Mouse (Mus musculus): Measurements from ENCODE around the gene Nr1h3. TPM values are rescaled to one million over a fixed set of nuclear protein-coding genes. Genes with fewer than 3 reads are reported as not detected.

Nr1h3 gene
- polyA plus RNA-seq, 1 experiment from 2014 or later, result 2.6 TPM

- H3K9ac ChIP-seq (ENCODE audit: low read depth, low read length), result no peak overlapping the region
- 78% methylated on average over 2 of the region's 2 CpGs for WGBS
- H3K27ac ChIP-seq (ENCODE audit: low read depth, low read length), result no peak overlapping the region
- no peak for ATAC-seq
- H3K27me3 ChIP-seq (replicated peaks; ENCODE audit: control insufficient read depth, insufficient read depth, low read length), result no peaks in the 10 kb centered on the region
- H3K4me3 ChIP-seq (ENCODE audit: low read length), result no peak overlapping the region
- H3K9me3 ChIP-seq (ENCODE audit: control insufficient read depth, low read length), result no peaks in the 10 kb centered on the region
- no peak overlapping the region for H3K4me2 ChIP-seq (ENCODE audit: low read length)
- no peaks in the 10 kb centered on the region for H3K36me3 ChIP-seq (ENCODE audit: control insufficient read depth, insufficient read depth, low read length)
- H3K4me1 ChIP-seq (ENCODE audit: control insufficient read depth, insufficient read depth, low read depth, low read length), result no peaks in the 10 kb centered on the region
Observed at GRCm38 (mm10) chr2:91229735-91230134, 27.1 kb upstream of the Nr1h3 start.

GRCm38 (mm10) chr2:91223614-91224013 is 21.0 kb upstream of the Nr1h3 start:
- Histone ChIP-seq H3K9ac (ENCODE audit: low read depth, low read length) (no peak overlapping the region), H3K9me3 (ENCODE audit: control insufficient read depth, low read length) (no peaks in the 10 kb centered on the region), H3K27ac (ENCODE audit: low read depth, low read length) (no peak overlapping the region), H3K36me3 (ENCODE audit: control insufficient read depth, insufficient read depth, low read length) (no peaks in the 10 kb centered on the region), H3K4me2 (ENCODE audit: low read length) (no peak overlapping the region), H3K4me1 (ENCODE audit: control insufficient read depth, insufficient read depth, low read depth, low read length) (no peaks in the 10 kb centered on the region), H3K27me3 (replicated peaks; ENCODE audit: control insufficient read depth, insufficient read depth, low read length) (no peaks in the 10 kb centered on the region), H3K4me3 (ENCODE audit: low read length) (no peak overlapping the region)
- WGBS, result 79% methylated on average over 2 of the region's 2 CpGs
- ATAC-seq, result no peak

GRCm38 (mm10) chr2:91220501-91220900 is 17.9 kb upstream of the Nr1h3 start:
- no peak overlapping the region for H3K9ac ChIP-seq (ENCODE audit: low read depth, low read length)
- H3K4me1 ChIP-seq (ENCODE audit: control insufficient read depth, insufficient read depth, low read depth, low read length), result no peaks in the 10 kb centered on the region
- no peak overlapping the region for H3K4me2 ChIP-seq (ENCODE audit: low read length)
- ATAC-seq, result no peak
- H3K27ac ChIP-seq (ENCODE audit: low read depth, low read length), result no peak overlapping the region
- no peaks in the 10 kb centered on the region for H3K27me3 ChIP-seq (replicated peaks; ENCODE audit: control insufficient read depth, insufficient read depth, low read length)
- WGBS, result 96% methylated on average over 3 of the region's 3 CpGs
- H3K4me3 ChIP-seq (ENCODE audit: low read length), result no peak overlapping the region
- no peaks in the 10 kb centered on the region; the same call in 1 of the 2 replicates for H3K36me3 ChIP-seq (ENCODE audit: control insufficient read depth, insufficient read depth, low read length)
- H3K9me3 ChIP-seq (ENCODE audit: control insufficient read depth, low read length), result no peaks in the 10 kb centered on the region

GRCm38 (mm10) chr2:91217032-91217431 is 14.4 kb upstream of the Nr1h3 start:
- Histone ChIP-seq H3K27ac (ENCODE audit: low read depth, low read length) (0 out of 2 replicates have a peak overlapping the region, but pooled peaks have one; percentile 17), H3K36me3 (ENCODE audit: control insufficient read depth, insufficient read depth, low read length) (peaks cover 4% of the 10 kb centered on the region), H3K9me3 (ENCODE audit: control insufficient read depth, low read length) (no peaks in the 10 kb centered on the region), H3K27me3 (replicated peaks; ENCODE audit: control insufficient read depth, insufficient read depth, low read length) (no peaks in the 10 kb centered on the region), H3K4me1 (ENCODE audit: control insufficient read depth, insufficient read depth, low read depth, low read length) (no peaks in the 10 kb centered on the region), H3K9ac (ENCODE audit: low read depth, low read length) (no peak overlapping the region), H3K4me3 (ENCODE audit: low read length) (no peak overlapping the region), H3K4me2 (ENCODE audit: low read length) (no peak overlapping the region)
- 44% methylated on average over 4 of the region's 4 CpGs for WGBS
- peak; percentile 56; the same call in 1 of the 2 replicates for ATAC-seq

GRCm38 (mm10) chr2:91213311-91213710 is 10.7 kb upstream of the Nr1h3 start:
- H3K9ac ChIP-seq (ENCODE audit: low read depth, low read length), result no peak overlapping the region
- ATAC-seq, result no peak
- no peaks in the 10 kb centered on the region for H3K9me3 ChIP-seq (ENCODE audit: control insufficient read depth, low read length)
- H3K27ac ChIP-seq (ENCODE audit: low read depth, low read length), result no peak overlapping the region
- peaks cover 26% of the 10 kb centered on the region for H3K36me3 ChIP-seq (ENCODE audit: control insufficient read depth, insufficient read depth, low read length)
- H3K4me3 ChIP-seq (ENCODE audit: low read length), result no peak overlapping the region
- no peaks in the 10 kb centered on the region for H3K4me1 ChIP-seq (ENCODE audit: control insufficient read depth, insufficient read depth, low read depth, low read length)
- no peaks in the 10 kb centered on the region for H3K27me3 ChIP-seq (replicated peaks; ENCODE audit: control insufficient read depth, insufficient read depth, low read length)
- no peak overlapping the region for H3K4me2 ChIP-seq (ENCODE audit: low read length)

GRCm38 (mm10) chr2:91206254-91206775 is 3.7 kb upstream of the Nr1h3 start:
- ATAC-seq, result no peak
- Histone ChIP-seq H3K4me2 (ENCODE audit: low read length) (no peak overlapping the region), H3K4me1 (ENCODE audit: control insufficient read depth, insufficient read depth, low read depth, low read length) (peaks cover 17% of the 10 kb centered on the region), H3K9ac (ENCODE audit: low read depth, low read length) (no peak overlapping the region), H3K27ac (ENCODE audit: low read depth, low read length) (no peak overlapping the region), H3K27me3 (replicated peaks; ENCODE audit: control insufficient read depth, insufficient read depth, low read length) (no peaks in the 10 kb centered on the region), H3K4me3 (ENCODE audit: low read length) (no peak overlapping the region), H3K36me3 (ENCODE audit: control insufficient read depth, insufficient read depth, low read length) (peaks cover 31% of the 10 kb centered on the region), H3K9me3 (ENCODE audit: control insufficient read depth, low read length) (no peaks in the 10 kb centered on the region)
- WGBS, result 93% methylated on average over 9 of the region's 9 CpGs

- Histone ChIP-seq H3K4me1 (ENCODE audit: control insufficient read depth, insufficient read depth, low read depth, low read length) (peaks cover 17% of the 10 kb centered on the region), H3K9me3 (ENCODE audit: control insufficient read depth, low read length) (no peaks in the 10 kb centered on the region), H3K4me2 (ENCODE audit: low read length) (peak overlapping the region; percentile 76), H3K4me3 (ENCODE audit: low read length) (peak overlapping the region; percentile 79), H3K36me3 (ENCODE audit: control insufficient read depth, insufficient read depth, low read length) (peaks cover 13% of the 10 kb centered on the region), H3K27ac (ENCODE audit: low read depth, low read length) (peak overlapping the region; percentile 87), H3K27me3 (replicated peaks; ENCODE audit: control insufficient read depth, insufficient read depth, low read length) (no peaks in the 10 kb centered on the region), H3K9ac (ENCODE audit: low read depth, low read length) (peak overlapping the region; percentile 90)
- 12% methylated on average over 20 of the region's 20 CpGs for WGBS
- peak; percentile 81; the same call in 1 of the 2 replicates for ATAC-seq
Observed at GRCm38 (mm10) chr2:91202972-91203656, 480 bp upstream of the Nr1h3 start.

- no peaks in the 10 kb centered on the region for H3K27me3 ChIP-seq (replicated peaks; ENCODE audit: control insufficient read depth, insufficient read depth, low read length)
- H3K4me1 ChIP-seq (ENCODE audit: control insufficient read depth, insufficient read depth, low read depth, low read length), result peaks cover 11% of the 10 kb centered on the region
- no peaks in the 10 kb centered on the region for H3K36me3 ChIP-seq (ENCODE audit: control insufficient read depth, insufficient read depth, low read length)
- 82% methylated on average over 3 of the region's 3 CpGs for WGBS
- H3K9ac ChIP-seq (ENCODE audit: low read depth, low read length), result no peak overlapping the region
- no peak for ATAC-seq
- H3K9me3 ChIP-seq (ENCODE audit: control insufficient read depth, low read length), result no peaks in the 10 kb centered on the region
- H3K27ac ChIP-seq (ENCODE audit: low read depth, low read length), result no peak overlapping the region
- H3K4me3 ChIP-seq (ENCODE audit: low read length), result no peak overlapping the region
- no peak overlapping the region for H3K4me2 ChIP-seq (ENCODE audit: low read length)
Observed at GRCm38 (mm10) chr2:91198888-91199287, 3.7 kb downstream of the Nr1h3 start.

GRCm38 (mm10) chr2:91196577-91197001 is 6.0 kb downstream of the Nr1h3 start:
- no peak overlapping the region for H3K9ac ChIP-seq (ENCODE audit: low read depth, low read length)
- ATAC-seq, result no peak
- H3K27ac ChIP-seq (ENCODE audit: low read depth, low read length), result no peak overlapping the region; the same call in 1 of the 2 replicates
- no peaks in the 10 kb centered on the region for H3K36me3 ChIP-seq (ENCODE audit: control insufficient read depth, insufficient read depth, low read length)
- no peaks in the 10 kb centered on the region for H3K9me3 ChIP-seq (ENCODE audit: control insufficient read depth, low read length)
- no peak overlapping the region for H3K4me3 ChIP-seq (ENCODE audit: low read length)
- H3K27me3 ChIP-seq (replicated peaks; ENCODE audit: control insufficient read depth, insufficient read depth, low read length), result no peaks in the 10 kb centered on the region
- no peak overlapping the region for H3K4me2 ChIP-seq (ENCODE audit: low read length)
- 70% methylated on average over 3 of the region's 3 CpGs for WGBS
- H3K4me1 ChIP-seq (ENCODE audit: control insufficient read depth, insufficient read depth, low read depth, low read length), result no peaks in the 10 kb centered on the region; the same call in 1 of the 2 replicates

Measured in hindbrain, embryonic 16.5 days (tissue).